Mouse (Mus musculus) heart, adult 2 months (tissue): Measurements from ENCODE around the gene Smim5.

Experiments used
- CTCF ChIP-seq: fragments of 200-600 bp; IDR thresholded peaks from 2 replicates; pipeline ENCODE4 v1.8.1; 2022; ENCODE audit warnings: antibody characterized with exemption, mild to moderate bottlenecking, moderate library complexity
- EP300 ChIP-seq: fragments of 200-500 bp; IDR thresholded peaks from 2 replicates; pipeline ENCODE4 v1.6.1; 2011; ENCODE audit warnings: low read depth, low read length, control low read depth; ENCODE audit not compliant: insufficient read depth

DNA sequence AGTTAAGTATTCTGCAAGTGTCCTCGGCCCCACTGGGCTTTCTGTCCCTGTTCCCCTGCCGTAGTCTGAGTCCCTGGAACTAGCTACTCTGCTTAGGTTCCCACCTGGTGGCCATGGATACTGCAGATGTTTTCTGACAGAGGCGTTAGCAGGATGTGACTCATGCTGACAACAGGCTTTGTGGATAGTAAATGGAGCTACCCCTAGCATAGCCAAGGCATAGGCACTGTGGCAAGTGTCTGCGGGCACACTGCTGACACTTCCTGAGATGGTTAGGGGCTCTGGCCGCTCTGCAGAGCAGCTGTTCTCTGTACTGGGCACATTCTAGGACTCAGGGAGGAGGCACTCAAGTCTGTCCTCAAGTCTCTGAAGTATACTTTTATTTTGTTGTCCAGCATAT is 54.9 kb downstream of the Smim5 start:
- no peak for TF ChIP-seq CTCF
- no peak for TF ChIP-seq EP300
